Mouse (Mus musculus) c-Kit-positive CD71-positive TER-119-negative erythroid progenitor cells, embryonic 14.5 days (primary cell): ENCODE results near the gene Trim44.

Experiments used
- DNase-seq: peaks from one replicate; pipeline ENCODE4 v3.0.0-alpha.2; 2013; ENCODE audit warnings: low read depth

The Trim44 gene

DNA sequence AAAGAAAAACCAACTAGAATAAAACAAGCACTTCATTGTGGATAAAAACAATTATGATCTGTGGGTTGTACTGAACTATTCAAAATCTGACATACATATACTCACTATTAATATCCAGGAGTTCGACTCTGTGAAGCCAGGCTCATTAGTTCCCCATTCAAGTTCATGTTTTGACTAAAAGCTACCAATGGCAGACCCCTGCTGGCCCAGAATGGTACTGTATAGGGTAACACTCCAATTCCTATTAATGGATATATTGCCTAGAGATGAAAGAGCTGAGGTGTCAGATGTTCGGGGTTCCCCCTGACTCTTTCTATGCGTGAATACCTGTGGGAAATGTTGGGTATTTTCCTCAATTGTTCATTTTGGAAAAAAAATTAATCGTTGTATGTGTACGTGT, 117.6 kb downstream of the Trim44 start:
- DNase-seq, result peak; percentile 32

GRCm38 (mm10) chr2:102288676-102289075, 119.0 kb downstream of the Trim44 start:
- no peak for DNase-seq

DNA sequence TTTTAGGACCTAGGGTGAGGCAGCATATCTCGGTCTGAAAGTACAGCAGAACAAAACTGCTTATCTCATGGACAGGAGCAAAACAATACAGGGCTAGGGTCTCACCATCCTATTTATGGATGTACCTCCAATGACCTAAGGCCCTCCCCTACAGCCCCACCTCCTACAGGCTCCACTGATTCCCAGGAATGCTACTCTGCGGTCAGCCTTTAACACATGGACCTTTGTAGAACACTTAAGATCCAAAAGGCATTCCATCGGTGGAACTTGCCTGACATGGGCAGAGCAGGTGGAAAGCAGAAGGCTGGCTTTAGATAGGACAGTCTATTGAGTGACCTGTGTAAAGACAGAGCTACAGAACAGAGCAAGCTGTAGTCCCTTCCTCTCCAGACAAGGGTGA, 120.3 kb downstream of the Trim44 start:
- DNase-seq, result no peak

DNA sequence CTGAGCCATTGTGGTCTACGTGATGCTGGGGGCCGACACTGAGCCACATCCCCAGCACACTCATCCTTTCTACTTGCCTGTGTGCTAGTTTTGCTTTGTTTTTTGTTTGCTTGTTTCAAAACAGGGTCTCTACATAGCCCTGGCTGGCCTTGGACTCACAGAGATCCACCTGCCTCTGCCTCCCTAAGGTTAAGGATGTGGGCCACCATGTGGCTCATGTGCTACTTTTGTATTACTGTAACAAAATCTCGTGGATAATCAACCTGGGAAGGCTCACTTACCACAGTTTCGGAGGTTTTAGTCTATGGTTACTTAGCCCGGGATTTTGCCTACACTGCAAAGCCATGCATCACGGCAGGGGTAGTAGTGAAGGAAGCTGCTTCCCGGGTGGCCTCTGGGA, 125.5 kb downstream of the Trim44 start:
- no peak for DNase-seq

DNA sequence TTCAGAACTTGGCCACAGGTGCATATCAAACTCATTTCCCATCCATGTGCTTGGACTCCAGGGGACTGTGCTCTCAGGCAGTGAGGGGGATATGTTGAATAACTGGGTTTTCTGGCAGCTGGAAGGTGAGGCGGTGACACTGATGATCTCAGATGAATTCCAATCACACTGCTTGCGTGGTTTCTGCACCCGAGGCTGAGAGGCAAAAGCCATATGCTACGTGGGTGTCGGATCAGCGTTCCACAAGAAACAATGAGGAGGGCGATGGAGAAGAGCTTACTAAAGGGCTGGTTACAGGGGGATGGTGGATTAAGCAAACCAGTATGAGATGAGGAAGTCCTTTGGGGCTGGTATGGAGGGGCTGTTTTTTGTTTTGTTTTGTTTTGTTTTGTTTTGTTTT, 127.8 kb downstream of the Trim44 start:
- DNase-seq, result no peak

- peak; percentile 2 for DNase-seq
These were observed 129.7 kb downstream of the Trim44 start for GRCm38 (mm10) chr2:102277946-102278345.

- DNase-seq, result no peak
These were observed 134.3 kb downstream of the Trim44 start for GRCm38 (mm10) chr2:102273280-102273679.

DNA sequence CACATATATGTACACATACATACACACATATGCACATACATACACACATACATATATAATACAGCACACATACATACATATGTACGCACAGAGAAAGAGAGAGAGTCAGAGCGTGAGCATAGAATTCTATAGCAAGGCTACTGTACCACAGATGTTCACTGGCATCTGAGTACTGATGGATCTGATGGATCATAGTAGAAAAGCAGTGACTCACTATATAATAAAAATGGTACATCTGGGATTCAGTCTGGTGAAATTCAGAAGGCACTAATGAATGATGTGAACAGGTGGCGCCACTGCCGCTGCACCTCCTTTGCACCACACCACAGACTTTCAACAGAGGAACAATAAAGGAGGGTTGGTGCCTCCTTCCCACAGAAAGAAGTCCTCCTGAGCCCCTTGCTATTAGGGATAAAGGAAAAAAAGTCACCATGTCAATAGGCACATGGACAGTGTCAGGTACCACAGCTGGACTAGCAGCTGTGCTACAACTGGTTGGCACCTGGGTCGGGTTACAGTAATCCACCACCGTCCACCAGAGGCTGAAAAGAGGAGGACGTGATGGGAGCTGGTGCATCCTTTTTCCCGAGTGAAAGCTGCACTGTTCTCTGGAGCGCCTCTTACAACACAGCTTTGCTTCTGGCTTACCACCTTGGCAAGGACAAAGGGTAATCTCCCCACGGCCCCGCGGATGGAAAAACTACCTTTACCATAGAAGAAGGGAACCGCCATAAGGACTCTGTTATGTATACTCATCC, 139.9 kb downstream of the Trim44 start:
- DNase-seq, result no peak

DNA sequence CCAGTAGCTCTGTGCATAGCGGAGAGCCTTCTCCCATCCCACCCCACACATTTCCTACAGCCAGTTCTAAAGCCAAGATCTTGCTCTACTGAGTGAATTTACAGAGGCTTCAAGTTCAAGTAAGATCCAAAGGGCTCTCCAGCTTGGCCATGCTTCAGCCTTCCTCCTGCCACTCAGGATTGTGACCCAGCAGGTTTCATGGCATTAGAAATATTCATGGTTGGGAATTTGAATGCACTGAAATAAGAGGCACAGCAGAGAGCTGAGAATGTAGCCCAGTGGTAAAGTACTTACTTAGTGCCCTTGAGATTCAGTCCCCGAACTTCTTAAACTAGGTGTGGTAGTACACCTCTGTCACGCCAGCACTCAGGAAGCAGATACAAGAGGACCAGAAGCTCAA, 140.7 kb downstream of the Trim44 start:
- no peak for DNase-seq

GRCm38 (mm10) chr2:102259139-102259538, 148.5 kb downstream of the Trim44 start:
- no peak for DNase-seq

DNA sequence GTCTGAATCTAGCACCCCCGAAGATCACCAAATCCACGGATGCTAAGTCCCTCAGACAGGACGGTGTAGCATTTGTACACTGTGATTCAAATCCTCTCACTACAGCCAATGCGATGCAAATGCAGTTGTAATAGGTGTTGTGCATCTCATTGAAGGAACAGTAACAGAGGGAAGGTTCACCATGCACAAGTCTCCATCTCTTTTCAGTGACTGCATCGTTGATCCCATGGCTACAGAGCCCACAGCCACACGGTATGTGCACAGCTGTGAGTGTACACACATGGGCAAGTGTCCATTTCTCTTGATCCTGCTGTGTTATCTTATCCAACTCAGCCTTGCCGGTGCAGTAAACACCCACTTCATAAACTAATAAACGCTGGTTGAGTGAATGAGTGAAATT, 148.9 kb downstream of the Trim44 start:
- DNase-seq, result no peak

DNA sequence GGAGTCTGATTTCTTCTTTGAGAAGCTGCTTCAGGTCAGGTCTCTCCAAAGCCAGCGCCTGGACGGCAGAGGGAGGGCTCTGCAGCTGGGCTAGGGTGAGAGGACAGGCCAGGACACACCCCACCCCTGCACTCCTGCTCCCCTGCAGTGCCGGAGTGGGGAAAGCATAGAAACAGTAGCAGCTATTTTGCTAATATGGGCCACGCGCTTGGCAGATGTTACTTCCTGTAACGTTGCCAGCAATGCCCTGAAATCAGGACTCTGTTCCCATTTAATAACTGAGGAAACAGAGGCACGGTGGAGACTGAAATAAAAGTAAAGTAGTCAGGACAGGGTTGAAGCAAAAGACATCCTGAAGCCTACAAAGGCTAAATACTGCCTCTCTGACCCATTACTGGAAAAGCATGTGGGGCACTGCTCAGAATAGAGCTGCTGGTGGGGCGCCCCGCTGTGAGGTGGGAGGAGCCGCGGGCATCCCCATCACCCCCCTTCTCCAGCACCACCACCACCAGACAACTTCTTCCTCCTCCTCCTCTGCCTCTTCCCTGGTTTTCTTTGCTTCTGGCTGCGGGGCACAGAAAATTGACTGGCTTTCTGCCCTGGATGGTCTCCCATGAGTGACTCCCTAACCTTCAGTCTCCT, 149.5 kb downstream of the Trim44 start:
- DNase-seq, result no peak

- DNase-seq, result no peak
These were observed 150.9 kb downstream of the Trim44 start for GRCm38 (mm10) chr2:102256591-102257335.

GRCm38 (mm10) chr2:102256100-102256499, 151.5 kb downstream of the Trim44 start:
- DNase-seq, result no peak

DNA sequence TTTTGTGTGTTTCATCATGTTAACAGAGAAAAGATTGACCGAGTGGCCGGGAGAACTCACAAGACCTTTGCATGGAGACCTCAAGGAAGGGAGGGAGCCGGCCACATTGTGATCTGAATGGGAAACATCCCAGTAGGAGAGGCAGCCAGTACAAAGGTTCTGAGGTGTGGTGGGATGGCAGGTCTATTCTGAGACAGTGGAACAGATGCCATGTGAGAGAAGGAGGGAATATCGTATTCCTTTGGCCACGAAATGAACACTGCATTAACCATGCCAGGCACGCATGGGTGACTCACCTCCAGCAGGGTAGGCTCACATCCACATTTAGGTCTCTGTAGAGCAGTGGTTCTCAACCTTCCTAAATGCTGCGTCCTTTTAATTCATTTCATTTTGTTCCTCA, 154.4 kb downstream of the Trim44 start:
- no peak for DNase-seq

DNA sequence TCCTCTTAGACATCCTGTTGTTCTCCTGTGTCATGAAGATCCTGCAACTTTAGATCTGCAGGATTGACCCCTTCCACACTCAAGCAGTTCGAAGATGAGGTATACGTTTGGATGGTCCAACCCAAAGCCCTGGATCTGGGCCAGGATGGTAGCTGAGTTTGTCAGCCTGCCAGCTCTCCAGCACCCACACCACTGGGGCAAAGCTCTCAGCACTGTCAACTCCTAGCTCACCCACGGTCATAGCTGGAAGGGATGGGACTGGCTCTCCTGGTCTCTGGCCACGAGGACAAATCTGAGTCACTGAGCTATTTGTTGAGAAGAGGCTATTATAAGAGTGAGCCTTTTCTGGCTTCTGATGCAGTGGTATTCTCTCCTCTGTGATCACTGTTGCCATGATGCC, 155.0 kb downstream of the Trim44 start:
- no peak for DNase-seq
